Mouse (Mus musculus) naive thymus-derived CD4-positive, alpha-beta T cell, adult 5 months (primary cell): ENCODE measurements around the gene Mdga2. TPM values are rescaled to one million over a fixed set of nuclear protein-coding genes. Genes with fewer than 3 reads are reported as not detected.

Experiments
- polyA plus RNA-seq: library from polyadenylated mRNA; unstranded; fragments of 100-300 nt; shearing (Covaris generic); gene quantifications from one replicate; pipeline ENCODE4 v1.2.1, GENCODE M21; 2017

Gene Mdga2
- 0.06 TPM for polyA plus RNA-seq

GRCm38 (mm10) chr12:67222221-67223025, at the start of gene Mdga2:
Gene Mdga2, minus strand, starts transcription at chr12:67222549.

